Mouse (Mus musculus) skeletal muscle tissue, adult 2 months (tissue): Measurements from ENCODE around the gene Jmjd6.
"Not testable (repeated sequence)": the region's sequence is repeated elsewhere in the genome, so short reads cannot be mapped to it uniquely, and the experiment has no call there.

ENCODE experiments used
- DNase-seq: peaks from one replicate; pipeline ENCODE4 v3.0.0-alpha.2; 2012; ENCODE audit warnings: low read depth, low spot score

The Jmjd6 gene

DNA sequence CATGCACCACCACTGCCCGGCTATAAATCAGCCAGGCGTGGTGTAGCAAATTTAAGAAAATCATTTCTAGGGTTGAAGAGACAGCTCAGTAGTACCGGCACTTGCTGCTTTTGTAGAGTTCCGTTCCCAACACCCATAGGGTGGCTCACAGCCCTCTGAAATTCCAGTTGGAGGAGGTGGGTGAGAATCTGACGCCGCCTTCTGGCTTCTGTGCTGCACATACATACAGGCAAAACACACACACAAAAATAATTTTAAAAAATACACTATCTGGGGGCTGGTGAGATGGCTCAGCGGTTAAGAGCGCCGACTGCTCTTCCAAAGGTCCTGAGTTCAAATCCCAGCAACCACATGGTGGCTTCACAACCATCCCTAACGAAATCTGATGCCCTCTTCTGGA, 19.4 kb downstream of the Jmjd6 start:
- DNase-seq: not testable (repeated sequence)

DNA sequence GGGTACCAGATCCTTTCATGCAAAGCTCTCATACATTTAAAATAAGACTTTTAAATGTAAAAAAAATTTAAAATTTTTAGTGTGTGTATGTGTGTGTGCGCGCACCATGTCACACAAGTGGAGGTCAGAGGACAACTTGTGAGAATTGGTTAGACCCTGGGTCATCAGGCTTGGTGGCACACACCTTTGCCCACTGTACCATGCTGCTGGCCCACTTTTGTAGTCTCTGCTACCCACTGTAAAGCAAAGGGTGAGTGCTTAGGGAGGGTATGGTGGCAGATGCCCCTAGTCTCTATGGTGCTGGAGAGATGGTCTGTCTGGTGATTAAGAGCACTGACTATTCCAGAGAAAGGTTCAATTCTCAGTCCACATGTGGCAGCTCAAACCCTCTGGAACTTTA, 20.0 kb downstream of the Jmjd6 start:
- DNase-seq: no peak

DNA sequence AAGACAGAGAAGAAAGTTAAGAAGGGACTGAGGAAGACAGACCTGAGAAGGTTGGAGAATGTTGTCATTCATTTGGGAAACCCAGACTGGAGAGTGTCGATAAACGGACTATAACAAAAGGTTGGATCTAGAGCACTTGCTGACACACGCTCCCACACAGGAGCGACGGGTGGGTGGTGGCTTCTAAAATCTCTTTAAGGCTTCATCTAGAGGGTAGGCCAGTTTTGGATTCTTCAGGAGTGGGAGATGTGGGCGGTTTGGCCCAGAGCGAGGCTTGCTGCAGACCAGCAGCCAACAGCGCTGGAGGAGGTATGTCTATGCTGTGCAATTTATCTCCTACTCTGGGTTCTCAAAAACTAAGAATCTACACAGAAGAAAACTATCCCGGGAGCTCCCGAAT, 20.6 kb downstream of the Jmjd6 start:
- DNase-seq: no peak

DNA sequence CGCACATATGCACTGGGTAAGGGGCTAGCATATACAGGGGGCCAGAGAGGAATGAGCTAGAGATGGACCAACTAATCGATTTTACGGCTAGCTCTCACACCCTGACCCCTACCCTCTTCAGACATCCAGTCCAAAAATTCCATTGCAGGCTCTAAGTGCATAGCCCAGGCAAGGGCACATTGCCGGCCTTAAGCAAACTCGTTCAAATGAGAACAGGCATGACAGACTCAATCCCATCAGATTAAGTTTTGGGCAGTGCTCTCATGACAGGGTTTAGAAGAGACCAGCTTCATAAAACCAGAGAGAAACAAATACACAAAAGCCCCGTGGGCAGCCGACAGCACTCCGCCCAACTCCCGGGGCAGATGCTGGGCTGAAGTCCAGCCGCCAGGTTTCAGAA, 21.0 kb downstream of the Jmjd6 start:
- DNase-seq: no peak

DNA sequence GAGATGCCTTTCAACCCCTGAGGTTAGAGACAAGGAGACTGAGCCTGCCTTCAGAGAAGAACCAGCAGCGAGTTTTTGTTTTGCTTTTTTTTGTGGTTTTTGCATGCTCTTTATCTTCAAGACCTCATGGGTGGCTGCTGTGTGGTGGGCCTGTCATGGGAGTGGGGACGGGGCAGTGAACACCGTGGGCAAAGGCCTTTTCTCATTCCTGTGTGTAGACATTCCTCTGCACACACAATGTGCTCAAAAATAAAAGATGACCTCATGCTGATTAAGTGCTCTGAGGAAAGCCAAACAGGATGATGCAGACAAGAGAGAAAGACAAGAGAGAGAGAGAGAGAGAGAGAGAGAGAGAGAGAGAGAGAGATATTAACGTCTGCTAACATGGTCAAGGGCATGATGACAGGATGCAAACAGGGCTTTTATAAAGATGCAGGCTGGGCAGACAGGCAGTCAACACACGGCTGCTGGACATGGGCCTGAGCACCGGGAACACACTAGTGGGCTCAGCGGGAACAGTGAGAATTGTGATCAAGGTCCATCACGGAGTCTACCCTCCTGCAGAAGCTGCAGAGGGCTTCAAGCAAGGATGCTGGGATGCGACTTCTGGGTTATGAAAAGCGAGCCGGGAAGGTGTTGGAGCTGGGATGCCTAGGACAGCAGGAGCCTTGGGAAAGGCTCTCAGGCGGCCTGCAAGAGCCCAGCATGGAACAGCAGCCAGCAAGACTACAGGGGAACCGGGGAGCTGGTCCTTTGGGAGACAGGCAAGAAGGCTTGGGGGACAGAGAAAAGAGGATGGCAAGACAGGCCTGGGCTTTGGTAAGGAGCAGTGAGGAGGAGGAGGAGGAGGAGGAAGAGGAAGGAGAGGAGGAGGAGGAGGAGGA, 21.9 kb downstream of the Jmjd6 start:
- DNase-seq: no peak

DNA sequence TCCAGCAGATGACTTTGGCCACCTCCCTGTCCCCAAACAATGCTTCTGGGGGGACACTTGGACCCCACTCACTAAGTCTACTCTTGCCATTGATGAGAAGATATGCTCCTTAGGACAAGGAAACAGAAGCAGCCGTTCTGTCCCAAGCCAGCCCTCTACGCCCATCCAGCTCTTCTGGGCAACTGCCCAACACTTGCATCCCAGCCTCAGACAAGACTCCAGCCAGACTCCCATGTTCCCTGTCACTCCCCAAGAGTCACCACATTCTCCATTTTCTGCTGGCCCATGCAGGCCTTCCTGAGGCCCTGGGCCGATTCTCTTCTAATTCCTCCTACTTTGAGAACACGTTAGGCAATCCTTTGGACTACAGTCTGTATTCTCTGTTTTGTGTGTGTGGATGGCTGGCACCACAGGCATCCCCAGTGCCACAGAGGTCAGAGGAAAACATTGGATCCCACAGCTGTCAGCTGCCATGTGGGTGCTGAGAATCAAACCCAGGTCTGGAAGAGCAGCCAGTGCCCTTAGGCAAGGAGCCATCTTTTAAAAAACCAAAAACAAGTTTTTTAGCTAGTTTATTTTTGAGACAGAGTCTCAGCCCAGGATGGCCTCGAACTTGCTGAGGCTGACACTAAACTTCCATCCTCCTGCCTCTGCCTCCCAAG, 23.2 kb downstream of the Jmjd6 start:
- peak; percentile 68 for DNase-seq

DNA sequence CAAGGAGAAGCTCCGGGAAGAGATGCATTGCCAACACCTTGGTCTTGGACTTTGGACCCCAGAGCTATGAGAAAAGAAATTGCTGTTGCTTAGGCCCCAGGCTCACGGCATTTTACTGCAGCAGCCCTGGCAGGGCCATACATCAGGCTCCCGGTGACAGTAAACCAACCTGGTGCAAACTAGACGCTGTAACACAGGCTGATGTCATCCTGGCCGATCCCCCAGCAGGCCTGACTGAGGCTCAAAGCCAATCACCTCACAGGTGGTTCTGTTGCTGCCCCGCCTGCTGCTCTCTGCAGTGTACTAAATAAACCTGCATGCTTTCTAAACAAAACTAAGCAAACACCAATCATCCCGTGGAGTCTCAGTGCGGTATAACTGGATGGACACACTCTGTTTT, 24.5 kb downstream of the Jmjd6 start:
- DNase-seq: no peak

DNA sequence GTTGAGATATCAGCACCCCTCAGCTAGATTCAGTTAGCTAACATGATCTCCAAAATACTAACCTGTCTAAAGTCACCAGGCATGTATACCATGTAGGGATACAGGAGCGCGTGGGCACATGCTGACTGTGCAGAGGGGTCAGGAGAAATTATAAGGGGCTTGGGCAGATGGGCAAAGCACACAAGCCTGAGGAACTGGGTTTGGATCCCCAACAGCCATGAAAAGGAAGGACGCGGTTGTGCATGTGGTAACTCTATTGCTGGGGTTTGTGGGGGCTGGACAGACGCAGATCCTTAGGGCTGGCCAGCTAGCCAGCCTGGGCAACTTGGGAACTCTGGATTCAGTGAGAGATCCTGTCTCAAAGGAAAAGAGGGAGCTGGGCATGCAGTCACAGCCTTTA, 25.7 kb downstream of the Jmjd6 start:
- DNase-seq: no peak

DNA sequence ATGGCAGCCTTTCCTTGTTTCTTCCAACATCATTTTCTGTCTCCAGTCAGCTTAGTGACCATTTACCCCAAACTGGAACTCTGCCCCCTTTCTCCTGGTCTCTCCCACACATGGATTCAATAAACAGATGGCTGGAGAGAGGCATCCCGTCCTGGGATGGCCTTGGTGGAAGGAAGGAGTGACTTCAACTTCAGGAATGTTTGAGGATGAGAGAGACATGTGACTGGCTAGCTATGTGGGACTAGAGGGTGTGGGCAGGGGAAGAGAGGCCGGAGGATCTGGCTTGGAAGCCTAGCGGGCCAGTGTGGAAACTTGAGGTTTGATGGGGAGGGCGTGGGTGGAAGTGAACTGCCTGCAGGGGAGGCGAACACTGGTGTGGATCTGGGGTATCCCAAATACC, 26.5 kb downstream of the Jmjd6 start:
- peak; percentile 89 for DNase-seq

DNA sequence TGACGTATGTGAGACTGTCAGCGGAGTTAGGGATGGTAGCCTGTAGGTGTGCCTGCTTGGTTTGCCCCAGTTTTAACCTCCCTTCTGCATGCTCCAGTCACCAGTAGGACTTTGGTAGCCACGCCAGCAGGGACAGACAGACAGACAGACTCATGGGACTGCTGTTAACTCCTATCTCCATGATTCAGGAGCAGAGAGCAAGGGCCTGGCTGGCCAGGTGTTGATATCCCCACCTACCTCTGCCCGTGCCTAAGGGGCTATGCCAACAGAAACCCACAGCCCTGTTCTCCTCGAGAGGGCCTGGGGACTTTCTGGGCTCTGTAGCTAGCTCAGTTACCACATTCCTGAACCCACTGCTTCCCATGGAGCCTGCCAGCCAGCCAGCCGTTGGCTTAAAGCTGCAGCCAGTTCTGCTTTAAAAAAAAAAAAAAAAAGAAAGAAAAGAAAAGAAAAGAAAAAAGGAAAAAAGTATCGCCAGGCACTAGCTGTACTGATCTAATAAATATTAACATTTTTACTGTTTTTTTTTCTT, 28.3 kb downstream of the Jmjd6 start:
- DNase-seq: no peak

DNA sequence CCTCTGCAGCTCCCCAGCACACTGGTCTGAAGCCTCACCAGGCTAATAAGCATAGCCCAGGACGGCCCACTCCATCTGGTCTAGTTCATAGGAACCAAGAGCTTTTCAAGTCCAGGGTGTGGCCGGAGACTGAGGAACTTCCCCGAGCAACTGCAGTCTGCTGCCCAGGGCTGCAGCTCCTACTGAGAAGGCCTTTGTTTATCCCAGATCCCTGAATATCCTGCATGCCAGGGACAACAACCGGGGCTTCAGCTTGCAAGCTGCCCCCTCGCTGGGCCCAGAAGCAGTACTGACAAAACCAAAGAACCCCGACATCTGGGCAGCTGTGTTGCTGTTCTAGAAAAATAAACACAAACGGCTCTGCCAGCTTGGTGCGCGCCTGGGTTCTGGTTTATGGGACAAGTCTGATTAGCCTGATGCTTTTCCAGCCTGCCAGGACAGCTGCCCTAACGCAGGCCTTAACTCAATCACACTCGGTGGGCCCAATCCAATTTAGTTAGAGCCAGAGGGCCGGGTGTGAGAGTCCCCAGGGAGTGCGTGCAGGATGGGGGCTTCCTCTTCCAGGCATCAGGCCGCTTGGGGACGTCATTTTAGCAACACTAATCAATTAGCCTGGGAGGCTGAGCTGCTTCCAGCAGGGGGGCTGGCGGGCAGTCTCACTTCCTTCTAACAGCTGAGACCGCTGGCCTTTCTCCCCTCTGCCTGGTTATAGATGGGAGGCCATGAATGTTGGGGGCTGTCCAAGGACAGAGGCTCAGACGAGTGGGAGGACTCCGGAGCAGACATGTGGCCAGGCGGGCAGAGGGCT, 29.0 kb downstream of the Jmjd6 start:
- peak; percentile 78 for DNase-seq

DNA sequence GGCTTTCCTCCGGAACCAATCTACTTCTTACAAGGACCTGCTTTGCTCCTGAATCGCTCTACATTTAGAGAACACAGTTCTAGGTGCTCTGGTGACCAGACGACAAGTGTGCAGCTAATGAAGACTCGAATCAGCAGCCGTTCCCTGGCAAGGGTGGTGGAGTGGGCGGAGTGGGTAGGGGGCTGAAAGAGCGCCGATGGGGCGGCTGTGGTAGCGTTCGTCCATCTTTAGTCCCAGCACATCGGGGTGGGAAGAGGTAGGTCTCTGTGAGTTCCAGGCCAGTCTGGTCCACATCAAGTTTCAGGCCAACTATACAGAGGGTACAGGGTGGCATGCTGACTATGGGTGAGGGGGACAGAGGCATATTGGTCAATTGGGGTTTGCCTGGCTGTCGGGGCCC, 29.6 kb downstream of the Jmjd6 start:
- DNase-seq: no peak

DNA sequence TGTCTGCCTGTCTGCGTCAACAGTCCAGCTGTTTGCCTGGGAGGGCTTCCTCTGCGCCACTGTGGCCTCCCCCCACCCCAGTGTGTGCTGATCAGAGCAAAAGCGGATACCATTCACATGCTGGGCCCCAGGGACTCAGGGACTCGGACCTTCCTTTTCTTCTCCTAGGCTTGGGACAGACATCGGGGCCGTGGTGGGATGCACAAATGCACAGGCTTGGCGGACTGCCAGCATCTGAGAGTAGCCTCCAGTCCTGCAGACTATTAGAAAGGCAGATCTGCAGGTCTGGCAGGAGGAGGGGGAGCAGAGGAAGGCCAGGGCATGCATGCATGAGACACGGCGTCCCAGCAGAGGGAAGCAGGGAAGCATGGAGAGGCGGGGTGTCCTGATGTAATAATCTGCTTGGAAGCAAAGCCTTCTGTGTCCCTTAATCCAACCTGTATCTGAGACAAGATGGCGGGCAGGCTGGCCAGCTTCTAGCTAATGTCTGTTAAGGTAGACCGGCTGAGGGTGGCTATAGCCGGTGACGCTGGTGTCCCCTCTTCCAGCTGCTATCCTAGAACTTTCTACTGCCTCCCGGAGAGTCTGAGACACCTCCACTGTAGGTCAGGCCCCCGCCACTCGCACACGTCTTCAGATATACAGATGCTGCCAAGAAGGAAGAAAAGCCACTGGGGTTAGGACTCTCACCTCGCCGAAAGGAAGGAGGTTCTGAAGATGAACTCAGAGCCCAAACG, 30.3 kb downstream of the Jmjd6 start:
- no peak for DNase-seq

DNA sequence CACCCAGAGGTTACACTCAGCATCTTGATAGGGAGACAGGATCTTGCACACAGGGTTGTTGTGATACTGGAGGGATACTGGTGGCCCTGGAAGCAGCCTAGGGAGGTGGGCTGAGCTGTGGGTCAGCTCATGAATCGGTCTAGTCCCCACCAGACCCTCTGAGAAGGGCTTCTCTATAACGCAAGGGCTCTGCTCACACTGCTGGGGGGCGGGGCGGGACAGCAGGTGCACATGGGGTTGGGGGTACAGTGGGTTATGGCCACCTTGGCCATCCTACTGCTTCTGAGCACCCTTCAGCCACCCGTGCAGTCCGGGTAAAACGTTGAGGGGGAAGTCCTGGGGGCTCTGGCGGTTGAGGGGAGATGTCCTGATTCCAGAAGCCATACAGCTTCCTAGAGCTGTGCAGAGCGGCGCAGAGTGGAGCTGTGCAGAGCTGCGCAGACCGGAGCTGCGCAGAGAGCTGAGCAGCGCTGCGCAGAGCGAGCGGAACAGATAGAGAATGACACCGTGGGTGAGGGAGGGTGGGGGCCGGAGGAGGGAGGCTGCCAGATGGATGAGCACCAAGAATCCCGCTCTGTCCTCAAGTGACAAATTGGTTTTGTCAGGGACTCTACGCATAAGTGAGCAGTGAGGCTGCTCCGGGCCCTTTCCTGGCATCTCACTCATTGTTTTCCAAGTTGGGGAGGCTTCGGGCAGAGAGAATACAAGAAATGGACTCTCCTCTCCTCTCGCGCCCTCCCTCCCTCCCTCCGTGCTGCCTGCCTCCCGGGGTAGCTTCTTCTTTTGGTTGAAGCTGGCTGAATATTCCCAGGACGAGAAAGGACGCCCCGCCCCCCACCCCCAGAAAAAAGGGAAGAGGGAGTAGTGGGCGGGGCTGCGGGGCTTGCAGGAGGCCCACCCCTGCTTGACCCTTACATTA, 32.0 kb downstream of the Jmjd6 start:
- peak; percentile 50 for DNase-seq

DNA sequence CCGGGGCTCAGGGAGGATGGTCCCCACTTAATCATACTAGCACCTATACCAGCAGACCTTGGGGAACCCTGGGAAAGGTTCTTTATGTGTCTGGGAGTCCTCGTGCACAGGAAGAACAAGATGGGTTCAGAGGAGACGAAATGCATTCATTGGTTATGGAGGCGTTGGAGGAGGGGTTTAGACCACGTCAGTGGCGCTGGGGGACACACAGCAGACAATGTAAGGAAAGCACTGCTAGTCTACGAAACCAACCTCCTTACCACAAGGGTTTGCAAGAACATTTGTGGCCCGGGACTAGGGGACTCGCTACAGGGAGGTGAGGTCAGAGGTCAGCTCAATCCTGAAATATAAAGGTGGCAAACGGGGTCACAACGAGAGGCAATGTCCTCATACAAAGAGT, 32.7 kb downstream of the Jmjd6 start:
- no peak for DNase-seq

DNA sequence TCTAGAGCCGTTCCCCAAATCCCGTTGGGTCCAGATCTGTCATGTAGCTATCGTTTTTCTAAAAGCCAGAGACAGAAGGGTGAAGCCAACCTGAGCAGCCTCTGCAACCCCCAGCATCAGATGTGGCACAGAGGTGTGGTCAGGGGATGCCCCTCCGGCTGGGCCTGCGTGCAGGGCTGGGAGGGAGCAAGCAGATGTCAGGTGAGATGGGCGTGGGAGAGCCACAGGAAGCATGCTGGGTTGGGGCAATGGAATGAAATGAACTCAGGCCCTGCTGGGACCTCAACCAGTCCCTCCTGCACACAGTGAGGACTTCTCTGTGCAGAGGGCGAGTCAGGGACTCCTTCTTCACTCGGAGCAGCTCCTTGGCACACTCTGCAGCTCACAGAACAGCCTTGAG, 33.7 kb downstream of the Jmjd6 start:
- DNase-seq: no peak

DNA sequence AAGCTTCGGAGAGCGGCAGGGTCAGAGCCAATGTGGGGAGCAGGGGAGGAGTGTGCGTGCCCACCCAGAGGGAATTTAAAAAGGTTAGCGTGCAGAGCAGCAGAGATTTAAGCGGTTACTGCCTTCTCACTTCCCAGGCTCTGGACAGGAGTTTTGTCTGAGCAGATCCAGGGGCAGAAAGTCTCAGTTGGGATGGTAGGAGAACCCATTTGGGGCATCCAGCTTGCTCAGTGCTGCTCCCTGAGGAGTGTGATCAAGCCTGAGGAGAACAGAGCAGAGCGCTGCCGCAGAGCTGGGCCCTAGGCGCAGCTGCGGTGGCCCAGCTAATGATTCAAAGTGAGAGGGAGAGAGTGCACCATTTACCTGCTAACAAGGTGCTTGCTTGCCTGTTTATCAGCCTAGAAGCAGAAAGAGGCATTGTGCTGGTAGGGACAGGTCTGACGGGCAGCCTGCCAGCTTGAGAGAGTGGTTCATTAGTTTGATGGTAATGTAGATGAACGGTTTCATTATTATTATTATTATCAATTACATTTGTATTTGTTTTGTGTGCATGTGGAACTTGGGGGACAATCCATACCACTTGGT, 34.3 kb downstream of the Jmjd6 start:
- no peak for DNase-seq

DNA sequence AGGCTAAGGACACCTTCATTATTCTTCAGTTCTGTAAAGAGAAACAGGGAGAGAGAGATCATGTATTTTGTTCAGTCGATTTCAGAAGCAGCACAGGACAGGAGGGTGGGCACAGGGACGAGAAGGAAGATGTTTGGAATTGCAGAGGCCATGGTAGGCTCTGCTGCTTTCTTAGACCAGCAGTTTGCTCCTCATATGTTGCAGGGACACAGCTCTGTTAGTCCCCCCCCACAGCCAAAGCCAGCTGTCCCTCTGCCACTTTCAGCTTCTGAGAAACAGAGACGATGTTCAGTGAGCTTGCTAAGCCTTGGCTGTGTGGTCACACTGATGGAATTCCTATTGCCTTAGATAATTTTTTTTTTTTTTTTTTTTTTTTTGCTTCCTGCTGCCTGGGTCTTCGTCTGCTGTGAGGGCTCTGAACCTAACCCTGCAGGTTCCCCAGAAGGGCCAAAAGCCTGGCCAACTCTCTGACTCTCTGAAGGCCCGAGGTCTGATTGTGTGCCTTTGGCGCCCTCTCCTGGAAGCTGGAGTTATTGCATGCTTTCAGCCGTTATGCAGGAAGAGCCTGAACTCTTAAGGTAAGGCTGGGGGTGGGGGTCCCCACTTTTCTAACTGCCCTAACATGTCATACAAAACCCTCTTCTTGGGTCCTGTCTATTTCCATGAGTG, 35.2 kb downstream of the Jmjd6 start:
- DNase-seq: peak; percentile 89

DNA sequence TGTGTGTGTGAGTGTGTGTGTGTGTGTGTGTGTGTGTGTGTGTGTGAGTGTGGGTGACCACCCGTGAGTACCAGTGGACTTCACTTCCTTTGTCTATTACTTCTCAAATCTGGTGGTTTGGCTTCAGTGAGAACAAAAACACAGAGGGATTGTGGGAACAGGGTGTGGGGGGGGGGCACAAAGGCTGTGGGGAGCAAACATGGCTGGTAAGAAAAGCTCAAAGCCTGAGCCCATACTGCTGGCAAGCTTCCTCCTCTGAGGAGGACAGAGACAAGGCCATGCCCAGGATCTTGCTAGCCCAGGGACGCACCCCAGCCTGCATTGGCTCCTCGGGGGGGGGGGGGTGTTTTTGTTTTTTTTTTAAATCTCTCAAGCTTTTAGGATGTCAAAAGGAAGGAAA, 35.7 kb downstream of the Jmjd6 start:
- DNase-seq: no peak
